Mouse (Mus musculus): ENCODE data around the gene Pdlim4.

- no peak for TF ChIP-seq MYOD1 (IDR thresholded peaks at IDR 0.05; ENCODE audit: control insufficient read depth in 1 of 3, insufficient read length in 2 of 3, low read depth in 2 of 3)
- TF ChIP-seq POLR2A (IDR thresholded peaks at IDR 0.05; ENCODE audit: insufficient read length, low read depth) = no peak
- no peak for TF ChIP-seq TCF12 (IDR thresholded peaks at IDR 0.05; ENCODE audit: insufficient read depth, poor library complexity, severe bottlenecking)
- no peak for TF ChIP-seq USF1 (IDR thresholded peaks at IDR 0.05; ENCODE audit: low read depth)
- no peak for TF ChIP-seq POLR2AphosphoS2 (IDR thresholded peaks at IDR 0.05; ENCODE audit: insufficient read length, low read depth)
- TF ChIP-seq TCF3 (IDR thresholded peaks at IDR 0.05; ENCODE audit: insufficient read length, low read depth) = no peak
Measured at GRCm38 (mm10) chr11:54113352-54113751, 44.5 kb upstream of the Pdlim4 start.

Measured in myocyte (in vitro differentiated cells).